7 mouse cellular contexts compared by ENCODE assay signal in genomic region chr13:77708514-77709013, GRCm38 (mm10). TPM values are rescaled to one million over a fixed set of nuclear protein-coding genes. Genes with fewer than 3 reads are reported as not detected.
DNase-seq lines count a peak whose midpoint lies in the region; ATAC-seq and TF ChIP-seq lines count a peak whose summit lies in the region.

No protein-coding gene starts in this region.

- H3K4me1 ChIP-seq in embryonic facial prominence, embryonic 10.5 days = peaks cover 10% of the 10 kb centered on the region
- no peaks in the 10 kb centered on the region for H3K4me1 ChIP-seq in intestine, postnatal 0 days (replicated peaks; ENCODE audit: control insufficient read depth, insufficient read depth, low read length)
- H3K4me1 ChIP-seq in midbrain, embryonic 12.5 days = peaks cover 12% of the 10 kb centered on the region
- no peaks in the 10 kb centered on the region for H3K4me1 ChIP-seq in small intestine, adult 2 months (ENCODE audit: control insufficient read depth, insufficient read depth, insufficient read length, low read length)

- no peaks in the 10 kb centered on the region for H3K36me3 ChIP-seq in embryonic facial prominence, embryonic 10.5 days (replicated peaks)
- H3K36me3 ChIP-seq in intestine, postnatal 0 days (ENCODE audit: control insufficient read depth, insufficient read depth) = no peaks in the 10 kb centered on the region
- no peaks in the 10 kb centered on the region for H3K36me3 ChIP-seq in midbrain, embryonic 12.5 days
- H3K36me3 ChIP-seq in small intestine, adult 2 months (ENCODE audit: control insufficient read depth, insufficient read depth, low read length) = no peaks in the 10 kb centered on the region

- peak overlapping the region; percentile 85 for H3K27ac ChIP-seq in embryonic facial prominence, embryonic 10.5 days (replicated peaks)
- H3K27ac ChIP-seq in intestine, postnatal 0 days (ENCODE audit: low read depth, low read length) = 0 out of 2 replicates have a peak overlapping the region, but pooled peaks have one; percentile 35
- H3K27ac ChIP-seq in midbrain, embryonic 12.5 days (replicated peaks) = 0 out of 2 replicates have a peak overlapping the region, but pooled peaks have one; percentile 25
- H3K27ac ChIP-seq in small intestine, adult 2 months (ENCODE audit: insufficient read depth, low read depth, low read length) = peak overlapping the region; percentile 55

- DNase-seq in adrenal gland, postnatal 10 days = peak; percentile 94
- peak; percentile 92 for DNase-seq in embryonic facial prominence, embryonic 10.5 days (ENCODE audit: low spot score)
- DNase-seq in gonadal fat pad, adult 2 months (ENCODE audit: low read depth) = peak; percentile 45
- DNase-seq in left cerebral cortex, postnatal 4 days = peak; percentile 93

- peak overlapping the region; percentile 75 for H3K9ac ChIP-seq in intestine, postnatal 0 days (ENCODE audit: low read depth, low read length)
- H3K9ac ChIP-seq in midbrain, embryonic 12.5 days (replicated peaks) = peak overlapping the region; percentile 83

- WGBS in embryonic facial prominence, embryonic 10.5 days = under 1% methylated on average over 35 of the region's 35 CpGs
- 1% methylated on average over 35 of the region's 35 CpGs for WGBS in intestine, postnatal 0 days
- under 1% methylated on average over 35 of the region's 35 CpGs for WGBS in midbrain, embryonic 12.5 days
- WGBS in small intestine, adult 2 months = under 1% methylated on average over 35 of the region's 35 CpGs

- H3K9me3 ChIP-seq in embryonic facial prominence, embryonic 10.5 days = no peaks in the 10 kb centered on the region
- H3K9me3 ChIP-seq in intestine, postnatal 0 days (ENCODE audit: control insufficient read depth) = no peaks in the 10 kb centered on the region
- no peaks in the 10 kb centered on the region for H3K9me3 ChIP-seq in midbrain, embryonic 12.5 days

- peak; percentile 97 for ATAC-seq in intestine, postnatal 0 days
- ATAC-seq in midbrain, embryonic 12.5 days (ENCODE audit: low FRiP score, low read depth) = peak; percentile 98

- H3K4me2 ChIP-seq in intestine, postnatal 0 days (replicated peaks; ENCODE audit: low read depth) = peak overlapping the region; percentile 79
- H3K4me2 ChIP-seq in midbrain, embryonic 12.5 days (replicated peaks) = peak overlapping the region; percentile 82

- intact Hi-C loops in left cerebral cortex, postnatal 4 days (cut with DNase I) = no loop called here

- H3K27me3 ChIP-seq in embryonic facial prominence, embryonic 10.5 days (replicated peaks; ENCODE audit: low read depth, poor library complexity, severe bottlenecking) = no peaks in the 10 kb centered on the region
- no peaks in the 10 kb centered on the region for H3K27me3 ChIP-seq in intestine, postnatal 0 days (replicated peaks; ENCODE audit: control insufficient read depth, insufficient read depth, low read length)
- H3K27me3 ChIP-seq in midbrain, embryonic 12.5 days = no peaks in the 10 kb centered on the region
- H3K27me3 ChIP-seq in small intestine, adult 2 months (ENCODE audit: control insufficient read depth, insufficient read depth, low read length) = no peaks in the 10 kb centered on the region

- peak; percentile 62; the same call in 1 of the 2 replicates for TF ChIP-seq POLR2A in small intestine, adult 2 months (IDR thresholded peaks at IDR 0.05; ENCODE audit: low read depth, low read length)

- TF ChIP-seq CTCF in intestine, postnatal 0 days (IDR thresholded peaks at IDR 0.05; ENCODE audit: low read depth) = no peak
- TF ChIP-seq CTCF in small intestine, adult 2 months (IDR thresholded peaks at IDR 0.05; ENCODE audit: extremely low read depth, insufficient read length, insufficient replicate concordance, low read depth, low read length) = no peak

- peak overlapping the region; percentile 84 for H3K4me3 ChIP-seq in embryonic facial prominence, embryonic 10.5 days
- H3K4me3 ChIP-seq in intestine, postnatal 0 days (ENCODE audit: low read depth, low read length) = peak overlapping the region; percentile 76
- peak overlapping the region; percentile 90 for H3K4me3 ChIP-seq in midbrain, embryonic 12.5 days
- peak overlapping the region; percentile 95 for H3K4me3 ChIP-seq in small intestine, adult 2 months (ENCODE audit: low read depth, low read length)

RNA-seq across cellular contexts. Expression of gene Fam172a, which starts 6.7 kb away (rescaled TPM):
- 10 to 100 TPM; 22.9 to 28.1 TPM for total RNA-seq in adrenal gland, postnatal 10 days (2021)
- 24.6 and 28.0 TPM in 2 replicates for polyA plus RNA-seq in embryonic facial prominence, embryonic 10.5 days (2016; fragmentation: Nextera tagmentation; extraction: Ambion mirVana)
- 5.9 and 9.3 TPM in 2 replicates for polyA plus RNA-seq in gonadal fat pad, adult 2 months (2012; rRNA removed)
- polyA plus RNA-seq in intestine, postnatal 0 days (2015; fragmentation: Nextera tagmentation; extraction: Ambion mirVana) = 17.4 and 18.1 TPM in 2 replicates
- total RNA-seq in left cerebral cortex, postnatal 4 days (2021) = 10 to 100 TPM; 49.4 to 54.2 TPM
- 41.6 and 46.4 TPM in 2 replicates for polyA plus RNA-seq in midbrain, embryonic 12.5 days (2016; fragmentation: Nextera tagmentation; extraction: Ambion mirVana)
- 3.4 and 6.1 TPM in 2 replicates for polyA plus RNA-seq in small intestine, adult 2 months (2012; rRNA removed)

Comparison
In these comparisons a context has a peak if more than half of its experiments do, and no peak if none do; other contexts are left out.
1. Peak in every context shown above with its lines: DNase-seq, ATAC-seq, H3K4me3 ChIP-seq and H3K27ac ChIP-seq.
2. H3K27ac ChIP-seq: peak in every context shown above with its lines; median percentile 85 in embryonic facial prominence, embryonic 10.5 days; 55 in small intestine, adult 2 months; 35 in intestine, postnatal 0 days; 25 in midbrain, embryonic 12.5 days.